Mouse (Mus musculus) hindbrain, embryonic 13.5 days (tissue): ENCODE measurements at regions not wholly inside any gene's neighbourhood (a gene's known extent, or its start where the extent isn't known, plus 50 kb on each side); places are given as distances from the start of the nearest gene placed in this dataset.

Experiments
- ATAC-seq: fragments of 200-750 bp; cut with Nextera tagmentation; 2 replicates; pipeline ENCODE4 v1.8.0; 2017; ENCODE audit warnings: moderate TSS enrichment; ENCODE audit not compliant: low FRiP score
- H3K27ac ChIP-seq: fragments of 300-500 bp; sonication (generic); 2 replicates; pipeline ENCODE4 v1.5.1; 2015; ENCODE audit warnings: inconsistent platforms, mild to moderate bottlenecking, moderate library complexity
- H3K27me3 ChIP-seq: fragments of 300-500 bp; sonication (generic); 2 replicates; pipeline ENCODE4 v1.6.1; 2015; ENCODE audit warnings: mild to moderate bottlenecking, inconsistent platforms
- H3K36me3 ChIP-seq: fragments of 300-500 bp; sonication (generic); 2 replicates; pipeline ENCODE4 v1.6.1; 2015; ENCODE audit warnings: mild to moderate bottlenecking, inconsistent platforms
- H3K4me1 ChIP-seq: fragments of 300-500 bp; sonication (generic); replicated peaks from 2 replicates; pipeline ENCODE4 v1.6.1; 2015; ENCODE audit warnings: inconsistent platforms
- H3K4me2 ChIP-seq: fragments of 300-500 bp; sonication (generic); 2 replicates; pipeline ENCODE4 v1.6.1; 2015; ENCODE audit warnings: inconsistent platforms, mild to moderate bottlenecking, moderate library complexity
- H3K4me3 ChIP-seq: fragments of 300-500 bp; sonication (generic); 2 replicates; pipeline ENCODE4 v1.5.1; 2015; ENCODE audit warnings: mild to moderate bottlenecking, inconsistent platforms
- H3K9ac ChIP-seq: fragments of 300-500 bp; sonication (generic); 2 replicates; pipeline ENCODE4 v1.6.1; 2015; ENCODE audit warnings: mild to moderate bottlenecking, inconsistent platforms
- H3K9me3 ChIP-seq: fragments of 300-500 bp; sonication (generic); 2 replicates; pipeline ENCODE4 v1.6.1; 2016; ENCODE audit warnings: inconsistent platforms
- WGBS: fragments of 180-500 bp; shearing (Covaris S2); methylation state at CpG from one replicate; pipeline ENCODE4 v1.1.7; 2015; 5-methylcytosine and 5-hydroxymethylcytosine counted together

DNA sequence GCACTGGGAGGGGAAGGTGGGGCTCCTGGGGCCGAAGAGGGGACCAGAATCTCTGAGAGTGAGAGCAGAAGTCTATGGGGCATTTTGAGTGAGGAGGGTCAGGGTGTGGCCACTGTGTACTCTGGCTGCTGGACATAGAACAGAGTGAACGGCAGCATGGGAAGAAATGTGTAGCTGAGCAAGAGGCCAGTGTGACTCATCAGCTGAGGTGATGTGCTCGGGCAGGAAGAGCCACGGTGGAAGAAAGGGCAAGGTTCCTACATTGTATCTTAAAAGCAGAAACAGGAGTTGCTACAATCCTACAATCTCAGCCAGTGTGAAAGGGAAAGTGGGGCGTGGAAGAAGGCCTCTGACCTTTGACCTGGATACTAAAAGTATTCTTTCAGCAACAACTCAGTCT, 133.8 kb upstream of the Dyrk2 start:
- Histone ChIP-seq H3K27me3 (no peaks in the 10 kb centered on the region), H3K9ac (no peak overlapping the region), H3K4me3 (no peak overlapping the region), H3K4me2 (no peak overlapping the region), H3K9me3 (no peaks in the 10 kb centered on the region), H3K4me1 (no peaks in the 10 kb centered on the region), H3K27ac (no peak overlapping the region), H3K36me3 (no peaks in the 10 kb centered on the region)
- no peak for ATAC-seq
- WGBS = 60% methylated on average over 5 of the region's 5 CpGs

DNA sequence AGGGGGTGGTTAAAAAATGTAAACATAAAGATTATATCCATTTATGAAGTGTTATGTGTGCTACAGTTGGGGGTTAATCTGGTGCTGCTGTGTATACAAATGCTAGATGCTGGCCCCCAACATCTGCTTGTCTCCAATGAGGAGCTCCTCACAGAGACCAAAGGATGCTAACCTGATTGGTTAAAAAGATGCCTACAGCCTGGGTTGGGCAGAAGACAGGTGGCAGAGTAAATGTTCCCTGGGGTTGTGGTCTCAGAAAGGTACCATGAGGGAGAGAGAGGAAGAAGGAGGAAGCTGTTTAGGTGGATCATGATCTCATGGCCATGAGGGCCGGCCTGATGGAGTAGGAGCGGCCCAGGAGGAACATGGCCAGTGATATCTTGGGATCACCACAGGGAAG, 133.0 kb upstream of the Dyrk2 start:
- Histone ChIP-seq H3K9me3 (no peaks in the 10 kb centered on the region), H3K4me1 (no peaks in the 10 kb centered on the region), H3K27ac (no peak overlapping the region), H3K4me2 (no peak overlapping the region), H3K36me3 (no peaks in the 10 kb centered on the region), H3K9ac (no peak overlapping the region), H3K4me3 (no peak overlapping the region), H3K27me3 (no peaks in the 10 kb centered on the region)
- WGBS = 89% methylated on average over 2 of the region's 2 CpGs
- no peak for ATAC-seq

DNA sequence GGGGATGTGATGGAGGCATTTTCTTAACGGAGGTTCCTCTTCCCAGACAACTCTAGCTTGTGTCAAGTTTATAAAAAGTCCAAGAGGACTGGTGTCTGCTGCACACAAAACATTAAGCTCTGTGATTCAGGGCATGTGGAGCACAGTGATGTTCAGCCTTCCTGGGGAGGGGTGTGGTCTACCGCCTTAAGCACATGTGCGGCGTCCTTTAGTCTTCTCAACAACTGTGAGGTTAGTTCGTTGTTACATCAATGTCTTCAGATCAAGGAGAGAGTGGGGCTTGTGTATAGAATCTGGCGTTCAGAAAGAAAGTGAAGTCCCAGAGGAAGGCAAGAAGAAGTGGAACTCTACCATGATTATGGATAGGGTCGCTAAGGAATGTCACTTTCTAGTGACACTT, 131.9 kb upstream of the Dyrk2 start:
- H3K4me3 ChIP-seq = no peak overlapping the region
- H3K4me1 ChIP-seq = no peaks in the 10 kb centered on the region
- H3K27ac ChIP-seq = no peak overlapping the region
- no peak overlapping the region for H3K4me2 ChIP-seq
- no peaks in the 10 kb centered on the region for H3K9me3 ChIP-seq
- H3K9ac ChIP-seq = no peak overlapping the region
- WGBS = 92% methylated on average over 7 of the region's 7 CpGs
- no peak for ATAC-seq
- no peaks in the 10 kb centered on the region for H3K36me3 ChIP-seq
- no peaks in the 10 kb centered on the region for H3K27me3 ChIP-seq

DNA sequence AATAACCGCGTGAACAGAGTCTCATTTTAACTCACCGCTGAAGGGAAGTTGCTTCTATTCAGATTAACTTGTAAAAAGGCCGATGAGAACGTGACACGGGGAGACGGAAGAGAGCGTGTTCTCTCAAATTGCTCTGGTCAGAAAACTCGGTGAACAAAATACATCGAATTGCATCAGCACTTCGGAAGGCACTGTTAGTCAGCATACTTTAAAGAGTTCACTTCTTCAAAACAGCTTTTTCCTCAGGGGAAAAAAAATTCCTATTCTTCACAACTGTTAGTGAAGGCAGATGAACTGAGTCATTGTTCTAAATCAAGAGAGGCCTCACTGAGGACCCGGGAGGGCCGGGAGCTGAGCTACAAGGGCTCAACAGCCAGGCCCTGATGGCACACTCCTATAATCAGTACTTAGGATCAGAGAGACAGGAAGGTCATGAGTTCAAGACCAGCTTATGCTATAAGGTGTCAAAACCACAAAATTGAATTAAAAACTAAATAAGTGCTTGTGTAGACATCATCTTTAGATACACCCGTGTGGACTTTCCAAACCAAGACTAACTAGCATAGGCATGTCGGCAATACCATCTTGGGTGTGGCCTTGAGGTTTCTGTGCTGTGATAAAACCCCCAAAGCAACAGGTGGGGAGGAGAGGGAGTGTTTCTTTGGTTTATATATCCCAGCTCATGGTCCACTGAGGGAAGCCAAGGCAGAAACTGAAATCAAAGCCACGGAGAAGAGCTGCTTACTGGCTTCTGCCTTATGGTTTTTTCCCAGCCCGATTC, 131.2 kb upstream of the Dyrk2 start:
- Histone ChIP-seq H3K9me3 (no peaks in the 10 kb centered on the region), H3K27me3 (no peaks in the 10 kb centered on the region), H3K4me2 (no peak overlapping the region), H3K4me1 (no peaks in the 10 kb centered on the region), H3K27ac (no peak overlapping the region), H3K36me3 (no peaks in the 10 kb centered on the region), H3K9ac (no peak overlapping the region), H3K4me3 (no peak overlapping the region)
- no peak for ATAC-seq
- 81% methylated on average over 17 of the region's 17 CpGs for WGBS

DNA sequence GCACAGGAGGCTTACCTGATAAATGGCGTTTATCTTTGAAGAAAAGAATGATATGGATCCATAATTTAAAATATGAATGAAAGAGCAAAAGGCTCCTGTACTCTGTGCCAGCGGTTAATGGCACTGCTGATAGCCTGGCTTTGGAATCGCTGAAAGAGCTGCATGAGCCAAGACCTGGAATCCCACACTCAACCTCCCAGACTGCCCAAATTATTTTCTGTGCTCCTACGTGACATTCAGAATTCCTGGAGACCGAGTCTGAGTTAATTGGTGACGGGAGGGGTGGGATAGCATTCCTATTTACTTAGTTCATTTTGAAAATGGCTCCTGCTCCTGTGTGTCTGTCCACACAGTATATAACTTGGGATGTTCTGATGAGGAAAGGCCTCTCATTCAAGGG, 129.0 kb upstream of the Dyrk2 start:
- no peak overlapping the region for H3K9ac ChIP-seq
- ATAC-seq = no peak
- H3K27me3 ChIP-seq = no peaks in the 10 kb centered on the region
- 86% methylated on average over 6 of the region's 6 CpGs for WGBS
- H3K4me3 ChIP-seq = no peak overlapping the region
- no peak overlapping the region for H3K27ac ChIP-seq
- no peaks in the 10 kb centered on the region for H3K9me3 ChIP-seq
- H3K4me2 ChIP-seq = no peak overlapping the region
- no peaks in the 10 kb centered on the region for H3K4me1 ChIP-seq
- no peaks in the 10 kb centered on the region for H3K36me3 ChIP-seq

DNA sequence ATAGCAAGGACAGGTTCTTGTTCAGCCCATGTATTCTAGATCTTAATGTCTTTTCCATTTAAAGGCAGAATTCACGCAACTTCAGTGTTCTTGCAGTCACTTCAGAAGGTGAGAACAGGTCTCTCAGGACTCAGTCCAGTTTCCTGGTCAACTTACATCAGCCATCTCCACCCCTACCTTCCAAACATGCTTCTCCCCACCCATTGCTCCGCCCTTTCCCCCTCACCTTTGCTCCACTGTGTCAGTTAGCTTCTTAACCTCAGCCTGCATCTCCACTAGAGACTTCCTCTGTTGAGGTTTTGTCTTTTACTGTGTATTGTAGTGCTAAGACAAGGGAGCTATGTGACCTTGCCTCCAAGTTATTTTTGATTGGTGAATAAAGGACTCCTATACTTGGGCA, 127.0 kb upstream of the Dyrk2 start:
- no peak for ATAC-seq
- no peaks in the 10 kb centered on the region for H3K27me3 ChIP-seq
- no peak overlapping the region for H3K9ac ChIP-seq
- no peaks in the 10 kb centered on the region for H3K4me1 ChIP-seq
- WGBS = 97% methylated on average over 2 of the region's 2 CpGs
- H3K4me2 ChIP-seq = no peak overlapping the region
- H3K27ac ChIP-seq = no peak overlapping the region
- H3K4me3 ChIP-seq = no peak overlapping the region
- H3K36me3 ChIP-seq = no peaks in the 10 kb centered on the region
- H3K9me3 ChIP-seq = no peaks in the 10 kb centered on the region

DNA sequence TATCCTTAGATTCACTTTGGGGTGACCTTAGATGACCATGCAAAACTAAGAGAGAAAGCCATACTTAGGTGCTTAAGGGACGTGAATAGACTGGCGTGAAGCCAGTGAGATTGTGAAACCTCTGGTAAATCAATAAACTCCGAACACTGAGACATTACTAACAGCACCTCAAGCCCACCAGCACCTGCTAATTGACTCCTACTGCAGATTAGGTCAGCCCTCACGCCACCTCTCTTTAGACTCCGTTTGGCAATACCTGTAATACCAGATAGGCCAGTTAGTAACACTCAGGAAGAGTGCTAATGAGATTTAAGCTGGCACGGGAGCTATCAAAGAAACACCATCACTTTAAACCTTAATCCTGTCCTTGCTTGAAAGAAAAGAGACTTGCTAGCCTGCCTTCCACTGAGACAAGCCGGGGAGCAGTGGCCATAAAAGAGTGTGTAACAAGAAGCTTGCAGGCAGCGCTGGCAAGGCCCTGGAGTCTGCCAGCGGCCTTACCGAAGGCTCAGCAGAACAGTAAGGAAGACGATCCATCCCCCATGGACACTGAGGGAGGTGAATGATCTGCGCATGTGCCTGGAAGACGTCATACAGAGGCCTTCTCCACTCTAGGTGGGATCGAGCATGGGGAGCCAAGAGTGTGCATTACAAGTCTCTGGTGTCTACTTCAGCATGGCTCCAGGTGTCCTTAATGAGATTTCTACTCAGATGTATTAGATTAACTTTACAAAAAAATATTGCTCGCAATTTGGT, 124.0 kb upstream of the Dyrk2 start:
- Histone ChIP-seq H3K4me3 (no peak overlapping the region), H3K27ac (no peak overlapping the region), H3K9ac (no peak overlapping the region), H3K4me1 (no peaks in the 10 kb centered on the region), H3K4me2 (no peak overlapping the region), H3K27me3 (no peaks in the 10 kb centered on the region), H3K36me3 (no peaks in the 10 kb centered on the region), H3K9me3 (no peaks in the 10 kb centered on the region)
- ATAC-seq = no peak
- WGBS = 79% methylated on average over 15 of the region's 15 CpGs

DNA sequence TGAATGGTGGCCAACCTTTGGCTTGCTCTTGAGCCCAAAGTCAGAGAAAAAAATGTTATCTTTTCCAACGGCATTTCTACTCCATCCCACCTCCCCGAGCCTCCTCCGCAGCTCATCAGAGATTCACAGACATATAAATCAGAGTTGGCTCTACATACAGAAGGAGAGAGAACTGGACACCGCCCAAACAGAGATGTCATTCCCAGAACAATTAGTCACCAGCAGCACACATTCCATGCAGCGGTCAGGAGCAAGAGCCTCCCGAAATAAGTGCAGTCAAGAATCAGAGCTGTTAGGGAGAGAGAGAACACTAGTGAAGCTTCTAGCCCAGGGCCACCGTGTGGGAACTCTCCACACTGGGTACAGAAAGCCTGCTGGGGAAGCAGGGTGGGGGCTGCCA, 121.2 kb upstream of the Dyrk2 start:
- Histone ChIP-seq H3K9me3 (no peaks in the 10 kb centered on the region), H3K4me3 (no peak overlapping the region)
- WGBS = 87% methylated on average over 7 of the region's 7 CpGs

DNA sequence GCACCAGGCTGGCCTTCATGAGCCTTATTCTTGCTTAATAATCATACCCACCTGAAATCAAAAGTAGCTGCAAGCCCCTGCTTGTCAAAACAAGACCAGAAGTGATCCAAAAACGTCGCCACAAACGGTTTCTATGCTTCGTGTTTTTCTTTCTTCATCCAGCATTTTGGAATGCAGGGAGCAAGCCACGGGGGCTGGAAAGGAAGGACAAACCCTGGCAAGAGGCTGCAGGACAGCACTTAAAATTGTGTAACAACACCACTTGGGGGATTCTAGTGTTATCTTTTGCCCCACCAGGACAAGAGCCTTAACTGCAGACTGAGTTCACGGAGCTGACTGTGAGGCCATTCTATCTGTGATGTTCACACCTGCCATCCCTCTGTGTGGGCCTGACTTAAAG, 120.5 kb upstream of the Dyrk2 start:
- no peaks in the 10 kb centered on the region for H3K4me1 ChIP-seq
- no peaks in the 10 kb centered on the region for H3K27me3 ChIP-seq
- no peak for ATAC-seq
- H3K36me3 ChIP-seq = no peaks in the 10 kb centered on the region
- no peak overlapping the region for H3K9ac ChIP-seq
- WGBS = 83% methylated on average over 6 of the region's 6 CpGs
- no peak overlapping the region for H3K27ac ChIP-seq
- no peak overlapping the region for H3K4me3 ChIP-seq
- H3K9me3 ChIP-seq = no peaks in the 10 kb centered on the region
- no peak overlapping the region for H3K4me2 ChIP-seq

More for the DNA sequence above, 121.2 kb upstream of the Dyrk2 start:
- Histone ChIP-seq H3K4me2 (no peak overlapping the region), H3K27me3 (no peaks in the 10 kb centered on the region), H3K27ac (no peak overlapping the region), H3K4me1 (no peaks in the 10 kb centered on the region), H3K9ac (no peak overlapping the region), H3K36me3 (no peaks in the 10 kb centered on the region)
- no peak for ATAC-seq

DNA sequence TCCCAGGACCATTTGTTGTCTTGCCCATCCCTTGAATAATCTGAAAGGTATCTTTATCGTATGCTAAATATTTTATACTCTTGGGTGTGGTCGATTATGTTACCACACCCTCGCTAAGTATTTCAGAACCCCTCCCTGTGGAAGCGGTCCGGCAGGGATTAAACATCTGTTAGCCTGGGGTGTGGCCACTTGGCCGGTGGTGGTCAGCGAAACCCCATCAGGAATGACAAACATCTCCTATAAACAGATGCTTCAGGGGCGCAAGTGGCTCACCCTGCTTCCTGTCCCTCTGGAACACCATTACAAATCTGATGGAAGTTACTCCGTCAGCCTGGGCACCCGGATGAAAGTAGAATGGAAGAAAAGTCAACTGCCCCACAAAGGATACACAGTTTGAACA, 119.8 kb upstream of the Dyrk2 start:
- no peaks in the 10 kb centered on the region for H3K27me3 ChIP-seq
- H3K4me2 ChIP-seq = no peak overlapping the region
- WGBS = 90% methylated on average over 10 of the region's 10 CpGs
- no peak overlapping the region for H3K9ac ChIP-seq
- H3K36me3 ChIP-seq = no peaks in the 10 kb centered on the region
- H3K27ac ChIP-seq = no peak overlapping the region
- H3K4me3 ChIP-seq = no peak overlapping the region
- ATAC-seq = no peak
- no peaks in the 10 kb centered on the region for H3K4me1 ChIP-seq
- no peaks in the 10 kb centered on the region for H3K9me3 ChIP-seq

DNA sequence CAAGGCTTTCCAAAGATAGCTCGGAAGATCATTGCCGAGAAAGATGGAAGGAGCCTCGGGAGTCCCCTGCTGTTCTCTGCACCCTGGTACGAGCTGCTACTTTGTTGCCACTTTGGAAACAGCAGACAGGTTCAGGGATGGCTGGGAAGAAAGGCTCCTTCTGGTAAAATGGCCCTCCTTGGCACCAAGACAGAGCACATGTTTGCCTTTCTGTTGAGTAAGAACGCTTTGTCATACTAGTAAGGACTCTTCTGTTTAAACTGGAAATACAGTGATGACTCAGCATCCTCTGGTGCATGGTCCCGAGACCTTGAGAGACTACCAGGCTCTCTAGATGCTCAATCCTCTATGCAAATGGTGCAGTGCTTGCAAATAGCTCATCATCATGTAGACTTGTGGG, 118.2 kb upstream of the Dyrk2 start:
- 87% methylated on average over 6 of the region's 6 CpGs for WGBS
- no peak overlapping the region for H3K9ac ChIP-seq
- H3K4me1 ChIP-seq = no peaks in the 10 kb centered on the region
- H3K9me3 ChIP-seq = 0 out of 2 replicates have a peak, but pooled peaks cover 4% of the 10 kb centered on the region
- H3K4me2 ChIP-seq = no peak overlapping the region
- no peak for ATAC-seq
- H3K27ac ChIP-seq = no peak overlapping the region
- no peaks in the 10 kb centered on the region for H3K36me3 ChIP-seq
- H3K27me3 ChIP-seq = no peaks in the 10 kb centered on the region
- H3K4me3 ChIP-seq = no peak overlapping the region

DNA sequence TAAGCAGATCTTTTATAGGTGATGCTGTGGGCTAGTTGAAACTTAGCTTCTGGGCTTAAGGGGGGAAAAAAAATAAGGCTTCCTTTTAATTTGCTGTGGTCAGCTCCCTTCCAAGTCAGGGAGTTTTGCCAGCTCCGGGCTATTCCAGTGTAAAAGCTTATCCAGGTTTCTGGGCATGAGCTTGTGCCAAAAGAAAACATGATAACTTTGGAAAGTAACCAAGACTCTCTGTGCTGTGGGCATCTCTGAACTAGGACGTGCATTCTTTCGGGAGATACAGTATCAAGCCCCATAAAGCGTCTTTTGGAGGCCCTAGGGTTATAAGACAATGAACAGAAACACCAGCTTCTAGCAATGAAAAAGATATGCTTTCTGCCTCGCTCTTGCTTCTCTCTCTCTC, 114.6 kb upstream of the Dyrk2 start:
- no peak for ATAC-seq
- WGBS = 85% methylated on average over 5 of the region's 5 CpGs
- H3K4me1 ChIP-seq = no peaks in the 10 kb centered on the region

DNA sequence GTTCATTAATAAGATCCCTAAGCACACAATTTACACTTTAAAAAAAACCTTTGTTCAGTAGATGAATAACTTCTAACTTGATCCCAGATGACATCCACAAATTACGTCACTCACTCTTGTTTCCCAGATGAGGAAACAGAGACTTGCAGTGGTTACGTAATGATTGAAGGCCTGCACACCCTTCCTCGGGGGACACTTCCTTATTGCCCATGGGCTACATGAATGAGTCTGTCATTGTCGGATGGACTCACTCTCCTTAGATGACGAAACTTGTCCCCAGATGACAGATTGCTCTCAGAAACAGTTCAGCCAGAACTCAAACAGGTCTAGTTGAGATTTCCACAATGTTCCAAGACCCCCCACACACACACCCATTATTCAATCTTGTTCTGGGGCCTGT, 111.4 kb upstream of the Dyrk2 start:
- H3K9me3 ChIP-seq = 0 out of 2 replicates have a peak, but pooled peaks cover 4% of the 10 kb centered on the region

More for the DNA sequence above, 114.6 kb upstream of the Dyrk2 start:
- Histone ChIP-seq H3K4me3 (no peak overlapping the region), H3K27me3 (no peaks in the 10 kb centered on the region), H3K36me3 (no peaks in the 10 kb centered on the region), H3K9me3 (0 out of 2 replicates have a peak, but pooled peaks cover 4% of the 10 kb centered on the region), H3K9ac (no peak overlapping the region), H3K4me2 (no peak overlapping the region), H3K27ac (no peak overlapping the region)

More for the DNA sequence above, 111.4 kb upstream of the Dyrk2 start:
- 74% methylated on average over 5 of the region's 5 CpGs for WGBS
- no peak overlapping the region for H3K4me3 ChIP-seq
- H3K4me2 ChIP-seq = no peak overlapping the region
- H3K4me1 ChIP-seq = peaks cover 5% of the 10 kb centered on the region
- H3K9ac ChIP-seq = no peak overlapping the region
- no peak for ATAC-seq
- H3K27me3 ChIP-seq = peaks cover 8% of the 10 kb centered on the region
- no peaks in the 10 kb centered on the region for H3K36me3 ChIP-seq
- H3K27ac ChIP-seq = no peak overlapping the region
